Mouse (Mus musculus): ENCODE data around the gene Cers6.

GRCm38 (mm10) chr2:69047805-69048204 lies 186.6 kb downstream of the Cers6 start:
- TF ChIP-seq CTCF (IDR thresholded peaks at IDR 0.05; ENCODE audit: low read depth, low read length) (no peak), POLR2A (IDR thresholded peaks at IDR 0.05; ENCODE audit: extremely low read depth, insufficient read depth, low read length) (no peak)

Measured in liver, adult 2 months (tissue).